Mouse (Mus musculus): ENCODE data around the gene Hic1. TPM values are rescaled to one million over a fixed set of nuclear protein-coding genes. Genes with fewer than 3 reads are reported as not detected.

The Hic1 gene
- polyA plus RNA-seq, 1 experiment from 2014 or later = 1.8 TPM

MicroRNAs encoded within 50 kb of the gene (microRNA counts, 519-probe panel; counts per million panel counts)
- microRNA mmu-miR-132 (2,873 counts per million, percentile 85 among the panel's probes with 10 or more counts), microRNA mmu-miR-212 (1,243 counts per million, percentile 24 among the panel's probes with 10 or more counts)

Small RNAs within 50 kb of the gene (microRNA-seq; reads per million reads assigned to microRNA genes)
- gene Mir132 (1,125 reads per million, percentile 80 among the genes with 10 or more reads in this experiment), gene Mir212 (56.2 reads per million, percentile 47 among the genes with 10 or more reads in this experiment)

Other genes starting within 250 kb of the Hic1 start
- 14.6 and 17.4 TPM in 2 replicates for gene Smg6, start 243.7 kb downstream of the Hic1 start, polyA plus RNA-seq (2015; fragmentation: Nextera tagmentation; extraction: Ambion mirVana)
- 40.9 and 44.2 TPM in 2 replicates for gene Srr, start 243.6 kb downstream of the Hic1 start, polyA plus RNA-seq (2015; fragmentation: Nextera tagmentation; extraction: Ambion mirVana)
- 13.3 and 14.5 TPM in 2 replicates for gene Ovca2, start 9.3 kb upstream of the Hic1 start, polyA plus RNA-seq (2015; fragmentation: Nextera tagmentation; extraction: Ambion mirVana)
- gene Dph1, start 21.7 kb upstream of the Hic1 start, polyA plus RNA-seq (2015; fragmentation: Nextera tagmentation; extraction: Ambion mirVana) = 12.5 and 14.0 TPM in 2 replicates
- gene Rtn4rl1, start 24.3 kb upstream of the Hic1 start, polyA plus RNA-seq (2015; fragmentation: Nextera tagmentation; extraction: Ambion mirVana) = 17.8 and 19.7 TPM in 2 replicates
- 50.6 and 50.7 TPM in 2 replicates for gene Rpa1, start 178.8 kb upstream of the Hic1 start, polyA plus RNA-seq (2015; fragmentation: Nextera tagmentation; extraction: Ambion mirVana)
- gene Smyd4, start 178.9 kb upstream of the Hic1 start, polyA plus RNA-seq (2015; fragmentation: Nextera tagmentation; extraction: Ambion mirVana) = 17.3 TPM in 2 replicates